Mouse (Mus musculus) cortical plate, adult 2 months (tissue): ENCODE results near the gene Pfdn6. TPM values are rescaled to one million over a fixed set of nuclear protein-coding genes. Genes with fewer than 3 reads are reported as not detected.
"Not testable (repeated sequence)": the region's sequence is repeated elsewhere in the genome, so short reads cannot be mapped to it uniquely, and the experiment has no call there.

Experiments used
- H3K27ac ChIP-seq: fragments of 200-500 bp; 2 replicates; pipeline ENCODE4 v1.5.1; 2012; ENCODE audit warnings: low read length, control low read depth, inconsistent platforms; ENCODE audit not compliant: insufficient read depth
- H3K4me1 ChIP-seq: fragments of 200-500 bp; 2 replicates; pipeline ENCODE4 v1.6.1; 2011; ENCODE audit warnings: low read length; ENCODE audit not compliant: control insufficient read depth, insufficient read depth
- H3K4me3 ChIP-seq: fragments of 200-500 bp; 2 replicates; pipeline ENCODE4 v1.5.1; 2011; ENCODE audit warnings: mild to moderate bottlenecking, low read length, control low read depth; ENCODE audit not compliant: insufficient read depth
- CTCF ChIP-seq: fragments of 200-500 bp; IDR thresholded peaks from 2 replicates; pipeline ENCODE4 v1.5.1; 2011; ENCODE audit warnings: mild to moderate bottlenecking, control low read depth, low read length; ENCODE audit not compliant: insufficient read depth; ENCODE audit errors: extremely low read depth
- POLR2A ChIP-seq: fragments of 200-500 bp; IDR thresholded peaks from 2 replicates; pipeline ENCODE4 v1.6.1; 2011; ENCODE audit warnings: mild to moderate bottlenecking, low read length, control low read depth; ENCODE audit not compliant: insufficient read depth; ENCODE audit errors: extremely low read depth
- polyA plus RNA-seq: library from polyadenylated mRNA; depleted of rRNA; stranded (reverse); fragments of >200 nt; gene quantifications from 2 replicates; pipeline ENCODE4 v1.2.3, GENCODE M21; 2012; rRNA removed

Pfdn6 gene
- polyA plus RNA-seq, result 113 and 116 TPM in 2 replicates

- TF ChIP-seq POLR2A (peak; percentile 46; the same call in 1 of the 2 replicates), CTCF (no peak)
- peak within 1 kb of the TSS; percentile 56 for H3K4me3 ChIP-seq
- H3K27ac ChIP-seq, result peak within 1 kb of the TSS; percentile 53; the same call in 1 of the 2 replicates
- no peaks in the 10 kb centered on the region for H3K4me1 ChIP-seq
Measured at GRCm38 (mm10) chr17:33940206-33940805, at the start of gene Pfdn6, which contains the start of gene Wdr46. TSS of gene Pfdn6 (minus strand) at chr17:33940343. TSS of gene Wdr46 (plus strand) at chr17:33940660.

- peak; percentile 51 for TF ChIP-seq CTCF
- H3K4me1 ChIP-seq, H3K27ac ChIP-seq, H3K4me3 ChIP-seq: not testable (repeated sequence)
Measured at GRCm38 (mm10) chr17:33982136-33982535, 42.0 kb upstream of the Pfdn6 start.

- H3K27ac ChIP-seq, result peak overlapping the region; percentile 59
- not testable (repeated sequence) for H3K4me1 ChIP-seq
- H3K4me3 ChIP-seq, result peak overlapping the region; percentile 33
- TF ChIP-seq POLR2A (peak; percentile 72), CTCF (peak; percentile 29; the same call in 1 of the 2 replicates)
Measured at GRCm38 (mm10) chr17:33981192-33981909, 41.2 kb upstream of the Pfdn6 start.

- H3K27ac ChIP-seq, result peak overlapping the region; percentile 22
- H3K4me1 ChIP-seq, result no peaks in the 10 kb centered on the region
- H3K4me3 ChIP-seq, result no peak overlapping the region
- TF ChIP-seq CTCF (no peak), POLR2A (no peak)
Measured at GRCm38 (mm10) chr17:33980181-33981035, 40.3 kb upstream of the Pfdn6 start.

GRCm38 (mm10) chr17:33979512-33980050 lies 39.4 kb upstream of the Pfdn6 start:
- no peak for TF ChIP-seq CTCF
- TF ChIP-seq POLR2A, result no peak
- H3K4me3 ChIP-seq, result no peak overlapping the region
- no peak overlapping the region for H3K27ac ChIP-seq
- no peaks in the 10 kb centered on the region for H3K4me1 ChIP-seq

GRCm38 (mm10) chr17:33978631-33979031 lies 38.5 kb upstream of the Pfdn6 start:
- no peak overlapping the region for H3K27ac ChIP-seq
- peak overlapping the region; percentile 38 for H3K4me3 ChIP-seq
- TF ChIP-seq CTCF, result no peak
- TF ChIP-seq POLR2A, result peak; percentile 36; the same call in 1 of the 2 replicates
- no peaks in the 10 kb centered on the region for H3K4me1 ChIP-seq

- Histone ChIP-seq H3K4me1 (no peaks in the 10 kb centered on the region), H3K4me3 (peak overlapping the region; percentile 38), H3K27ac (no peak overlapping the region)
- TF ChIP-seq POLR2A (no peak), CTCF (no peak)
Measured at GRCm38 (mm10) chr17:33977861-33978557, 37.9 kb upstream of the Pfdn6 start.

GRCm38 (mm10) chr17:33973572-33973971 lies 33.4 kb upstream of the Pfdn6 start:
- TF ChIP-seq CTCF (no peak), POLR2A (no peak)
- H3K27ac ChIP-seq, result no peak overlapping the region
- no peaks in the 10 kb centered on the region for H3K4me1 ChIP-seq
- no peak overlapping the region for H3K4me3 ChIP-seq

GRCm38 (mm10) chr17:33972691-33973090 lies 32.5 kb upstream of the Pfdn6 start:
- no peak for TF ChIP-seq POLR2A
- no peak for TF ChIP-seq CTCF
- no peak overlapping the region for H3K27ac ChIP-seq
- no peaks in the 10 kb centered on the region for H3K4me1 ChIP-seq
- no peak overlapping the region for H3K4me3 ChIP-seq
